Mouse (Mus musculus): ENCODE measurements around the gene Brd7.

Gene Brd7

DNA sequence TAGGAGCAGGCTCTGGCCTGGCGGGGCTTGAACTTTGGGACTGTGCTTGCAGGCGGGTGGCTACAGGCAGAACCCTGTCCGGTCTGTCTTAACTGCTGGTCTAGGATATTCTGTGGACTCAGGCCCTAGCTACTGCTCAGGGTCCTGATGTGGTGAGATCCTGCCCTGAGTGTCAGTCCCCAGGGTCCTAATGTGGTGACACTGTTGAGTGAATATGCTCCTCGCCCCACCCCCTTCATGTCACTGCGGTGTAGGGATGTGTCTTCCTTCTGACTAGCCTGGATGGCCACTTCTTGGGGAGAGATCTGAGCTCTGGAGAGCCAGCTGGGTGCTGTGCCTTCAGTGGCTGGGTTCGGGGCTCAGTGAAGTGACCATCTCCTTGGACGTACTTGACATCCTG, 52.1 kb downstream of the Brd7 start:
- no peak for DNase-seq (ENCODE audit: low spot score in 2 of 2)

- no peak for DNase-seq (ENCODE audit: low spot score in 2 of 2)
Observed at GRCm38 (mm10) chr8:88309274-88309873, 52.6 kb downstream of the Brd7 start.

DNA sequence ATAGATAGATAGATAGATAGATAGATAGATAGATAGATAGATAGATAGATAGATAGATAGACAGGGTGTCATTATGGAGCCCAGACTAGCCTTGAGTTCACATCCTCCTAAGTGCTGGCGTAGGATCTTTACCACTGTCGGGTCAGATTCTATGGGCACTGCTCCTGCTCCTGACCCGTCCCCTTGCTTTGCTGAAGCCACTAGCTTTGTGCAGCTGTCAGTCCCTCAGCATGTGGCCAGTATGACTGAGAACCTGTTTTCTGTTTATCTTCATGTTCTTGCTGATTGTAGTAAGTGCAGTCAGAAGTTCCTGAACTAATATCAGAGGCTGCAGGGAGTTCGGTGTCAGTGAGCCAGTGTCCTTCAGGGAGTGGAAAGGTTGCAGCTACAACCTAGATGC, 54.3 kb downstream of the Brd7 start:
- no peak for DNase-seq (ENCODE audit: low spot score in 2 of 2)

DNA sequence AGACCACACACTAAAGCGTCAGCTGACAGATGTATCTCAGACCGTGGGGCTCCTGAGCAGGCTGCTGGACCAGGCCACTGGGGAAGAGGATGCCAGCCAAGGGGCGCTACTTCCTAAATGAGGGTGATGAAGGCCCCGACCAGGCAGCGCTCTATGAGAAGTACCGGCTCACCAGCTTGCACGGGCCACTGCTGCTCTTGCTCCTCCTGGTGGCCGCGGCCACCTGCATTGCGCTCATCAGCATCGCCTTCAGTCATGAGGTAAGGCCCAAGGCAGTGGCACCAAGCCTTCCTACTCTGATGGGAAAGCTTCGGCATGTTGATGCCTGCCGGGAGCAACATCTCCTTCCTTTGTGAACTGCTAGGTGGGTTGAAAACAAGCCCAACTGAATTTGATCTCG, 55.5 kb downstream of the Brd7 start:
- no peak for DNase-seq (ENCODE audit: low spot score in 2 of 2)

GRCm38 (mm10) chr8:88305814-88306213, 56.2 kb downstream of the Brd7 start:
- DNase-seq (ENCODE audit: low spot score in 2 of 2), result no peak

GRCm38 (mm10) chr8:88301589-88302437, 60.2 kb downstream of the Brd7 start:
- DNase-seq (ENCODE audit: low spot score in 2 of 2), result no peak

DNA sequence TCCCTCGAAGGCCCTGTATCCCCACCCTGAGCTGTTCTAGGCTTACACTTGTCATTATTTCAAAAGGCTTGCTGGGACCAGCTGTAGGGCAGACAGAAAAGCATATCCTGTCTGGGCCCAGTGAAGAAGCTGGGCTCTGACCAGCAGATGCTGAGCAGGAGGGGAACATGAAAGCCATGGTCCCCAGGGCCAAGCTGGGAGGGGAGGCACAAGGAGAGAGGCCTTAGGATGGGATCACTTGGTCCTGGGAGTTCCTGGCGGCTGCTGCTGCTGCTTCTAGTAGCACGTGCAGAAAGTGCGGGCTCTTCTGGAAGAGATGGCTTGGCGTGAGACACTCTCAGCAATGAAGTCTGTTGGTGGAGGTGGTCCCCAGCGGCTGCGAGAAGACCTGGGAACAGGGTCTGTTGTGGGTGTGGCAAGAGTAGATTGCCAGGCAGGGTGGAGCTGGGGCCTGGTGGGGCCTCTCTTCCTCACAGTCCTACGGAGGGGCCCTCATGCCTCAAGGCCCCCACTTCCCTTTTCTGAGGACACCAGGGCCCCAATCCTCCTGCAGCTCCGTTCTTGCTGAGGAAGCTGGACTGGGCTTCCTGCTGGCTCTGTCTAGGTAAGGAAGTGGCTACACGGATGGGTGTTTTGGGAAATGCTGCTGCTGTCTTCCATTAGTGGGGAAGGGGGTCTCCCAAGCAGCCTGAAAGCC, 61.9 kb downstream of the Brd7 start:
- DNase-seq (ENCODE audit: low spot score in 2 of 2), result no peak

- DNase-seq (ENCODE audit: low spot score in 2 of 2), result no peak
Observed at GRCm38 (mm10) chr8:88298733-88299103, 63.3 kb downstream of the Brd7 start.

GRCm38 (mm10) chr8:88297976-88298732, 63.8 kb downstream of the Brd7 start:
- no peak for DNase-seq (ENCODE audit: low spot score in 2 of 2)

DNA sequence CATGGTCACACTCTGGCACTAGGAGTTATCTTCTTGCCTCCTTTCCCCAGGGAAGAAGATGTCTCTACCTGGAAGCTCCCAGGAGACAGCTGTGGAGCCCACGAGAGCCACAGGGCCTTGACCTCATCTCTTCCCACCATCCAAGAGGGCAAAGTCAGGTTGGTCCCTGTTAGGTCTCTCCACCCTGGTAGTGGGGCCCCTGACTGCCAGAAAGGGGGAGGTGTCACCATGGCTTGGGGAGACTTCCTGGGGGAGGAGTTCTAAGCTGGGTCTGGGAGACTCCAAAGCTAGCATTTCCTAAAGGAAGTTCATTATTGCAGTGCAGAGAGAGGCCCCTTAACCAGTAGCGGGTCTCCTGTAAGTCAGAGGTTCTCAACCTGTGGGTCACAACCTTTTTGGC, 67.0 kb downstream of the Brd7 start:
- no peak for DNase-seq (ENCODE audit: low spot score in 2 of 2)

DNA sequence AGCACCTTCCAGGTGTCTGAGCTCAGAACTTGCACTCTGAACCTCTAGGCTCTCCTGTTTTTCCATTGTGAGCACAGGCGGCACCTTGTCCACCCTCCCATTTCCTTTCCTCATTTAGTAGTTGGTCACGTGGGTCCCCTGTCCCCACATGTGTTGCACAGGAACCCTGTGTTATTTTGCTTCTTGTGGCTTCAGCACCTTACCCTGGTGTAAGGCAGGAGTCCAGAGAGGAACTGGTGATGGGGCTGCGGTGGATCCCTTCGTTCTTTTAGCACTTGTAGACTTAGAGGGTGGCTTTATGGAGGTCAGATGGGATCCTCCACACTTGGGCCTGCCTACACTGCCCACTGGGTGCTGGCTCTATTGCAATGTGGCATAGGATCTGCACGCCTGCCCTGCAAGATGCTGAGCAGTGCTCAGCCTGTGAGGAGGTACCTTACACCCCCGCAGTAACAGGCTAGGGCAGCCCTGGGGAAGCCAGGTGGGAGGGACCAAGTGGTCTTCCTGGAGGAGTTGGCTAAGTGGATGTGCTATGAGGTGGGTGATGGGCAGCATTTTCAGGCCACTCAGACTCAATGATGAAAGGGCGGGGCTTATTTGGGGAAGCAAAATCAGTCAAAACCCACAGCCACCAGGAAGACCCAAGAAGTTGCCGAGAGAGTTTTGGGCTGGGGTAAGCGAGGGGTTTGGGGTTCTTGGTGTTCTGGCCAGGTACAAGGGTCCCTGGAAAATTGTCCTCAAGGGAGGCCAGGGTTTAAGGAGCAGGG, 68.2 kb downstream of the Brd7 start:
- DNase-seq (ENCODE audit: low spot score in 2 of 2), result no peak

GRCm38 (mm10) chr8:88292926-88293325, 69.1 kb downstream of the Brd7 start:
- no peak for DNase-seq (ENCODE audit: low spot score in 2 of 2)

DNA sequence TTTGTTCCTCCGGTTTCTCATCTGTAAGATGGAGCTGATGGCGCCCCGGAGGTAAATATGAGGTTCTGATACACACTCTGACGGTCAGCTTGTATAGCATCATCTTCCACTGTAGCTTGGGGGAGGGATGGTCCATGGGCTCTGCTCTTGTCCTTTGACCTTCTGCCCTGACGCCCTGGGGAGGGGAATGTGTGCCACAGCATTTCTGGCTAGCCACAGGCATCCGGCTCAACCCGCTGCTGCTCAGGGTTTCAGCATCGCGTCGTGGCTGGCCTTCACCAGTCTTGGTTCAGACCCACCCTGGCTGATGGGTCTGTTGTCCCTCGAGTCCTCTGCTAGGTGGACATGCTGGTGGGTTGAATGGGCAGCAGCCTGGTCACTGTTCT, 70.7 kb downstream of the Brd7 start:
- no peak for DNase-seq (ENCODE audit: low spot score in 2 of 2)

- DNase-seq (ENCODE audit: low spot score in 2 of 2), result no peak
Observed at GRCm38 (mm10) chr8:88290326-88291304, 71.4 kb downstream of the Brd7 start.

- no peak for DNase-seq (ENCODE audit: low spot score in 2 of 2)
Observed at GRCm38 (mm10) chr8:88289901-88290300, 72.1 kb downstream of the Brd7 start.

- no peak for DNase-seq (ENCODE audit: low spot score in 2 of 2)
Observed at GRCm38 (mm10) chr8:88288622-88289242, 73.3 kb downstream of the Brd7 start.

DNA sequence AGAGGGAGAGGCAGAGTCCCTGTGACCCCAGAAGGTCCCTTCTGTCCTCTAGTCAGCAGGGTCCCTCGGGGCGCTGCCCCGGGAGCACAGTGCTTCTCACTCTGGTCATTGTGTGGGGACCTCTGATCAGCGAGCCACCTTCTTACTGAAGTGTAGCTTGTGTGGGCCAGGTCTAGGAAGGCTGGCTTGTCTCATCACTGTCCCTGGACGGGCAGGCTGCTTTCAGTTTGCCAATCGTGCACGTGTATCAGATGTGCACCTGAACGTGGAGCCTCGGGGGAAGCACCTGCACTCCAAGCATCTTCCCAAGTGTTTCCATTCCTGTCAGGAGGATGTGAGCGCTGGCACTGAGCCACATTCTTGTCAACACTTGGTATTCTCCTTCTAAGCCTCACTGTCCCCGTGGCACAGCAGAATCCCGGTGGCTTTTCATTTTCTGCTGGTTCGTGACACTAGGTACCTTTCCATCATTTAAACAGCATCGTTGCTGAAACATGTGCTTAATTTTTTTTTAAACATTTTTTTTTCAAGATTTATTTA, 75.5 kb downstream of the Brd7 start:
- no peak for DNase-seq (ENCODE audit: low spot score in 2 of 2)

GRCm38 (mm10) chr8:88285469-88286356, 76.3 kb downstream of the Brd7 start:
- DNase-seq (ENCODE audit: low spot score in 2 of 2), result no peak

Measured in frontal cortex, postnatal 36 days (tissue).